Mouse (Mus musculus) lung, embryonic 15.5 days (tissue): Measurements from ENCODE around the gene Ethe1. TPM values are rescaled to one million over a fixed set of nuclear protein-coding genes. Genes with fewer than 3 reads are reported as not detected.

Experiments used
- ATAC-seq: fragments of 200-750 bp; cut with Nextera tagmentation; 2 replicates; pipeline ENCODE4 v1.8.0; 2017; ENCODE audit warnings: moderate number of reproducible peaks, borderline replicate concordance; ENCODE audit not compliant: low FRiP score, low TSS enrichment; ENCODE audit errors: extremely low read depth
- H3K27ac ChIP-seq: fragments of 300-500 bp; sonication (generic); 2 replicates; pipeline ENCODE4 v1.5.1; 2015; ENCODE audit warnings: moderate library complexity, mild to moderate bottlenecking, inconsistent platforms
- H3K27me3 ChIP-seq: fragments of 300-500 bp; sonication (generic); 2 replicates; pipeline ENCODE4 v1.6.1; 2015; ENCODE audit warnings: inconsistent platforms
- H3K36me3 ChIP-seq: fragments of 300-500 bp; sonication (generic); 2 replicates; pipeline ENCODE4 v1.6.1; 2015; ENCODE audit warnings: inconsistent platforms
- H3K4me1 ChIP-seq: fragments of 300-500 bp; sonication (generic); 2 replicates; pipeline ENCODE4 v1.6.1; 2015; ENCODE audit warnings: inconsistent platforms
- H3K4me2 ChIP-seq: fragments of 300-500 bp; sonication (generic); 2 replicates; pipeline ENCODE4 v1.6.1; 2015; ENCODE audit warnings: inconsistent platforms, mild to moderate bottlenecking, moderate library complexity
- H3K4me3 ChIP-seq: fragments of 300-500 bp; sonication (generic); 2 replicates; pipeline ENCODE4 v1.5.1; 2015; ENCODE audit warnings: mild to moderate bottlenecking, inconsistent platforms
- H3K9ac ChIP-seq: fragments of 300-500 bp; sonication (generic); 2 replicates; pipeline ENCODE4 v1.6.1; 2015; ENCODE audit warnings: inconsistent platforms
- H3K9me3 ChIP-seq: fragments of 300-500 bp; sonication (generic); 2 replicates; pipeline ENCODE4 v1.6.1; 2016; ENCODE audit warnings: inconsistent platforms
- WGBS: fragments of 180-500 bp; shearing (Covaris S2); methylation state at CpG from one replicate; pipeline ENCODE4 v1.1.7; 2015; 5-methylcytosine and 5-hydroxymethylcytosine counted together
- polyA plus RNA-seq: library from polyadenylated mRNA; unstranded; fragments of >200 nt; fragmentation: Nextera tagmentation; extraction: Ambion mirVana; gene quantifications from 2 replicates; pipeline ENCODE4 v1.2.1, GENCODE M21; 2015

Ethe1 gene
- polyA plus RNA-seq, 1 experiment from 2014 or later = 23.8 TPM

- peaks cover 30% of the 10 kb centered on the region for H3K27me3 ChIP-seq
- no peak overlapping the region for H3K4me3 ChIP-seq
- no peak overlapping the region for H3K9ac ChIP-seq
- no peak overlapping the region for H3K4me2 ChIP-seq
- 42% methylated on average over 16 of the region's 16 CpGs for WGBS
- no peaks in the 10 kb centered on the region for H3K36me3 ChIP-seq
- 0 out of 2 replicates have a peak, but pooled peaks have one; percentile 37 for ATAC-seq
- H3K4me1 ChIP-seq = peaks cover 14% of the 10 kb centered on the region
- H3K9me3 ChIP-seq = no peaks in the 10 kb centered on the region
- no peak overlapping the region for H3K27ac ChIP-seq
Measured at GRCm38 (mm10) chr7:24585995-24586394, 1.3 kb upstream of the Ethe1 start.

GRCm38 (mm10) chr7:24586828-24587227 lies 515 bp upstream of the Ethe1 start:
- Histone ChIP-seq H3K4me2 (peak overlapping the region; percentile 72), H3K36me3 (no peaks in the 10 kb centered on the region), H3K4me3 (peak overlapping the region; percentile 51), H3K27me3 (peaks cover 30% of the 10 kb centered on the region), H3K4me1 (peaks cover 14% of the 10 kb centered on the region), H3K27ac (no peak overlapping the region), H3K9me3 (no peaks in the 10 kb centered on the region), H3K9ac (peak overlapping the region; percentile 55)
- 4% methylated on average over 8 of the region's 8 CpGs for WGBS
- peak; percentile 82 for ATAC-seq

GRCm38 (mm10) chr7:24588336-24588735 lies 993 bp downstream of the Ethe1 start:
- H3K4me3 ChIP-seq = no peak overlapping the region
- ATAC-seq = no peak
- no peak overlapping the region for H3K27ac ChIP-seq
- WGBS = 53% methylated on average over 13 of the region's 13 CpGs
- no peak overlapping the region for H3K9ac ChIP-seq
- no peaks in the 10 kb centered on the region for H3K36me3 ChIP-seq
- no peaks in the 10 kb centered on the region for H3K9me3 ChIP-seq
- H3K4me2 ChIP-seq = no peak overlapping the region
- peaks cover 30% of the 10 kb centered on the region for H3K27me3 ChIP-seq
- peaks cover 21% of the 10 kb centered on the region for H3K4me1 ChIP-seq

- no peak for ATAC-seq
- no peak overlapping the region for H3K9ac ChIP-seq
- H3K4me1 ChIP-seq = peaks cover 33% of the 10 kb centered on the region
- H3K4me3 ChIP-seq = no peak overlapping the region
- H3K27ac ChIP-seq = no peak overlapping the region
- no peaks in the 10 kb centered on the region for H3K9me3 ChIP-seq
- peaks cover 18% of the 10 kb centered on the region for H3K27me3 ChIP-seq
- WGBS = 57% methylated on average over 5 of the region's 5 CpGs
- no peaks in the 10 kb centered on the region for H3K36me3 ChIP-seq
- no peak overlapping the region for H3K4me2 ChIP-seq
Measured at GRCm38 (mm10) chr7:24591735-24592134, 4.4 kb downstream of the Ethe1 start.

GRCm38 (mm10) chr7:24592163-24592562 lies 4.8 kb downstream of the Ethe1 start:
- no peak for ATAC-seq
- WGBS = 60% methylated on average over 4 of the region's 4 CpGs
- H3K36me3 ChIP-seq = no peaks in the 10 kb centered on the region
- no peak overlapping the region for H3K4me3 ChIP-seq
- no peak overlapping the region for H3K4me2 ChIP-seq
- peaks cover 14% of the 10 kb centered on the region for H3K27me3 ChIP-seq
- H3K9me3 ChIP-seq = no peaks in the 10 kb centered on the region
- H3K9ac ChIP-seq = no peak overlapping the region
- no peak overlapping the region for H3K27ac ChIP-seq
- H3K4me1 ChIP-seq = peaks cover 29% of the 10 kb centered on the region; the same call in 1 of the 2 replicates

GRCm38 (mm10) chr7:24592781-24593180 lies 5.4 kb downstream of the Ethe1 start:
- no peak for ATAC-seq
- no peaks in the 10 kb centered on the region for H3K36me3 ChIP-seq
- no peaks in the 10 kb centered on the region for H3K9me3 ChIP-seq
- WGBS = 73% methylated on average over 6 of the region's 6 CpGs
- no peak overlapping the region for H3K9ac ChIP-seq
- no peak overlapping the region for H3K4me2 ChIP-seq
- H3K27me3 ChIP-seq = peaks cover 10% of the 10 kb centered on the region; the same call in 1 of the 2 replicates
- peaks cover 23% of the 10 kb centered on the region; the same call in 1 of the 2 replicates for H3K4me1 ChIP-seq
- no peak overlapping the region for H3K4me3 ChIP-seq
- H3K27ac ChIP-seq = no peak overlapping the region

- H3K9me3 ChIP-seq = no peaks in the 10 kb centered on the region
- H3K4me3 ChIP-seq = peak overlapping the region; percentile 68
- H3K27ac ChIP-seq = no peak overlapping the region; the same call in 1 of the 2 replicates
- 1% methylated on average over 38 of the region's 39 CpGs for WGBS
- peaks cover 10% of the 10 kb centered on the region; the same call in 1 of the 2 replicates for H3K27me3 ChIP-seq
- no peaks in the 10 kb centered on the region for H3K36me3 ChIP-seq
- peak; percentile 89; the same call in 1 of the 2 replicates for ATAC-seq
- H3K4me2 ChIP-seq = peak overlapping the region; percentile 89
- peak overlapping the region; percentile 61 for H3K9ac ChIP-seq
- H3K4me1 ChIP-seq = 0 out of 2 replicates have a peak, but pooled peaks cover 21% of the 10 kb centered on the region
Measured at GRCm38 (mm10) chr7:24593621-24594308, 6.4 kb downstream of the Ethe1 start.

- Histone ChIP-seq H3K27ac (no peak overlapping the region), H3K4me2 (peak overlapping the region; percentile 89), H3K9me3 (no peaks in the 10 kb centered on the region), H3K36me3 (no peaks in the 10 kb centered on the region), H3K4me1 (0 out of 2 replicates have a peak, but pooled peaks cover 21% of the 10 kb centered on the region), H3K4me3 (peak overlapping the region; percentile 68), H3K27me3 (peaks cover 10% of the 10 kb centered on the region; the same call in 1 of the 2 replicates), H3K9ac (peak overlapping the region; percentile 61)
- ATAC-seq = peak; percentile 41; the same call in 1 of the 2 replicates
- 3% methylated on average over 13 of the region's 13 CpGs for WGBS
Measured at GRCm38 (mm10) chr7:24594309-24594803, 7.0 kb downstream of the Ethe1 start.

- no peak for ATAC-seq
- peaks cover 10% of the 10 kb centered on the region; the same call in 1 of the 2 replicates for H3K27me3 ChIP-seq
- H3K27ac ChIP-seq = no peak overlapping the region
- 0 out of 2 replicates have a peak, but pooled peaks cover 21% of the 10 kb centered on the region for H3K4me1 ChIP-seq
- no peak overlapping the region for H3K4me2 ChIP-seq
- no peak overlapping the region for H3K4me3 ChIP-seq
- H3K36me3 ChIP-seq = no peaks in the 10 kb centered on the region
- no peak overlapping the region for H3K9ac ChIP-seq
- no peaks in the 10 kb centered on the region for H3K9me3 ChIP-seq
- WGBS = 67% methylated on average over 2 of the region's 2 CpGs
Measured at GRCm38 (mm10) chr7:24595464-24595863, 8.1 kb downstream of the Ethe1 start.

- Histone ChIP-seq H3K4me1 (0 out of 2 replicates have a peak, but pooled peaks cover 17% of the 10 kb centered on the region), H3K27me3 (peaks cover 10% of the 10 kb centered on the region; the same call in 1 of the 2 replicates), H3K27ac (no peak overlapping the region), H3K36me3 (no peaks in the 10 kb centered on the region), H3K9ac (no peak overlapping the region), H3K9me3 (no peaks in the 10 kb centered on the region), H3K4me2 (no peak overlapping the region), H3K4me3 (no peak overlapping the region)
- ATAC-seq = no peak
- WGBS = 63% methylated on average over 4 of the region's 4 CpGs
Measured at GRCm38 (mm10) chr7:24598121-24598520, 10.8 kb downstream of the Ethe1 start.

GRCm38 (mm10) chr7:24599211-24600067 lies 12.1 kb downstream of the Ethe1 start:
- no peak overlapping the region for H3K27ac ChIP-seq
- H3K36me3 ChIP-seq = no peaks in the 10 kb centered on the region
- peaks cover 10% of the 10 kb centered on the region; the same call in 1 of the 2 replicates for H3K27me3 ChIP-seq
- 60% methylated on average over 15 of the region's 15 CpGs for WGBS
- H3K4me1 ChIP-seq = 0 out of 2 replicates have a peak, but pooled peaks cover 8% of the 10 kb centered on the region
- H3K4me2 ChIP-seq = no peak overlapping the region
- no peaks in the 10 kb centered on the region for H3K9me3 ChIP-seq
- no peak overlapping the region for H3K9ac ChIP-seq
- no peak for ATAC-seq
- no peak overlapping the region for H3K4me3 ChIP-seq
